Mouse (Mus musculus) kidney, postnatal 0 days (tissue): ENCODE measurements around the gene Abhd14a. TPM values are rescaled to one million over a fixed set of nuclear protein-coding genes. Genes with fewer than 3 reads are reported as not detected.

Source experiments
- ATAC-seq: fragments of 200-750 bp; cut with Nextera tagmentation; replicated peaks from 2 replicates; pipeline ENCODE4 v1.8.0; 2017; ENCODE audit warnings: low read depth, moderate number of reproducible peaks, moderate TSS enrichment, moderate library complexity; ENCODE audit not compliant: low FRiP score
- DNase-seq: peaks from one replicate; pipeline ENCODE4 v3.0.0-alpha.2; 2016; ENCODE audit warnings: low spot score
- H3K27ac ChIP-seq: fragments of 300-500 bp; sonication (generic); 2 replicates; pipeline ENCODE4 v1.5.1; 2014; ENCODE audit warnings: mild to moderate bottlenecking
- H3K27me3 ChIP-seq: fragments of 300-500 bp; sonication (generic); 2 replicates; pipeline ENCODE4 v1.6.1; 2014; ENCODE audit warnings: low read length, mixed read lengths; ENCODE audit not compliant: insufficient read depth
- H3K36me3 ChIP-seq: fragments of 300-500 bp; sonication (generic); 2 replicates; pipeline ENCODE4 v1.6.1; 2014; ENCODE audit warnings: low read length, mixed read lengths; ENCODE audit not compliant: insufficient read depth
- H3K4me1 ChIP-seq: fragments of 300-500 bp; sonication (generic); replicated peaks from 2 replicates; pipeline ENCODE4 v1.6.1; 2014; ENCODE audit warnings: antibody characterized with exemption, low read length, mixed read lengths; ENCODE audit not compliant: insufficient read depth
- H3K4me2 ChIP-seq: fragments of 300-500 bp; sonication (generic); 2 replicates; pipeline ENCODE4 v1.6.1; 2014; ENCODE audit warnings: mild to moderate bottlenecking, low read length, moderate library complexity, mixed read lengths
- H3K4me3 ChIP-seq: fragments of 300-500 bp; sonication (generic); replicated peaks from 2 replicates; pipeline ENCODE4 v1.5.1; 2014; ENCODE audit warnings: low read depth, low read length
- H3K9ac ChIP-seq: fragments of 300-500 bp; sonication (generic); 2 replicates; pipeline ENCODE4 v1.6.1; 2014; ENCODE audit warnings: low read depth, low read length
- H3K9me3 ChIP-seq: fragments of 300-500 bp; sonication (generic); replicated peaks from 2 replicates; pipeline ENCODE4 v1.6.1; 2016; ENCODE audit warnings: low read length, inconsistent platforms, mixed read lengths
- CTCF ChIP-seq: IDR thresholded peaks from 2 replicates; pipeline ENCODE4 v1.5.1; 2016; ENCODE audit warnings: antibody characterized with exemption, low read depth, mild to moderate bottlenecking, moderate library complexity
- WGBS: fragments of 180-500 bp; shearing (Covaris S2); extraction: QIAGEN DNeasy Blood & Tissue Kit; methylation state at CpG from one replicate; pipeline ENCODE4 v1.1.7; 2014; 5-methylcytosine and 5-hydroxymethylcytosine counted together
- polyA plus RNA-seq: library from polyadenylated mRNA; unstranded; fragments of >200 nt; fragmentation: Nextera tagmentation; extraction: Ambion mirVana; gene quantifications from 2 replicates; pipeline ENCODE4 v1.2.1, GENCODE M21; 2015

The Abhd14a gene
- polyA plus RNA-seq, 1 experiment from 2014 or later = 57.0 TPM

DNA sequence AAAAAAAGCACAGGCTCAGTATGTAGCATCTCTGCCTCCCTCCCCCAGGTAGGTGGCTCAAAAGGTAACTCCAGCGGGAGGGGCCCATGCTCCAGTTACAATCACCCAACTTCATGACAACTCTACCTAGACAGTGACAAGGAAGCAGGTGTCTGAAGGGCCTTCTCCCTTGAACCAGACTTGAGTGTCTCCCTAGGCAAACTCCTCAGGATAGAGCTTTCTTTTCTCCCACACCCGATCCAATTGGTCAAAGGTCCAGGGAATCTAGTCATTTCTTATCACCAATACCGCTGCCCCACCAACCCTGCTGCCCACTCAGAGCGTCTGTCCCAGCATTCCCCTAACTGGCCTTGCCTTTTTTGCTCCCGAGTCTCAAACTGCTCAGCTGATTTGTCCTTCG is 19.2 kb upstream of the Abhd14a start:
- peaks cover 10% of the 10 kb centered on the region; the same call in 1 of the 2 replicates for H3K4me1 ChIP-seq
- H3K4me2 ChIP-seq = no peak overlapping the region
- DNase-seq (no peak), ATAC-seq (no peak)
- WGBS = 89% methylated on average over 6 of the region's 6 CpGs
- no peak for TF ChIP-seq CTCF
- peaks cover 13% of the 10 kb centered on the region for H3K36me3 ChIP-seq
- H3K9ac ChIP-seq = no peak overlapping the region
- H3K27ac ChIP-seq = no peak overlapping the region
- H3K4me3 ChIP-seq = no peak overlapping the region
- H3K27me3 ChIP-seq = no peaks in the 10 kb centered on the region
- no peaks in the 10 kb centered on the region for H3K9me3 ChIP-seq

DNA sequence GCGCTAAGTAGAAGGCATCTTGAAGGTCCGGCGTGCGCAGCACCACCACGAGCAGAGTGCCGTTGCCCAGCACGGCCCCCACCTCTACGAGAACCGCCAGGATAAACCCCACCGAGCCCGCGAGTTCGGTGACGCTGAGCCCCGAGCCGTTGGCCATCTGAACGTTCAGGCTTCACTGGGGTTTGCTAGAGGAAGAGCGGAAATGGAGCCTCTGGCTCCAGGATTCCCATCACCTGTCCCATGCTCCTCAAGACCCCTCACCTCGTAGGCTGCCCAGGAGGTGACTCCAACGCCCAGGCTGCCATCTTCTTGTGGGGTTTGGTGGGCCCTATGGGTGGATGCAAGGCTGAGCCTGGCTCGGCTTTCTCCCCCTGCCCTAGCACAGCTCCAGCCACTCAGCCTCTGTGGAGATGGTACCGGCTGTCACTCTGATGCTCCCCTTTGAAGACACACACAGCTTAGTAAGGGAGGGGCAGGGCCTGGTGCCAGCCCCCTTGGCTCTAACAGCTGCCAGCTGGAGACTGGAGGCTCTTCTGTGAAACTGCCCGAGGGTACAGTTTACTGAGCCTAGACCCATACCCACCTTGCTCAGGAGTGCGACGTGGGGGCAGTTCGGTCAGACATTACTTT is 18.2 kb upstream of the Abhd14a start, which contains the start of gene Gpr62:
Gene Gpr62 (minus strand): TSS at position 368 of the 630 bp plus-strand sequence.
- peak; percentile 18; the same call in 1 of the 2 replicates for ATAC-seq
- 23% methylated on average over 26 of the region's 26 CpGs for WGBS

DNA sequence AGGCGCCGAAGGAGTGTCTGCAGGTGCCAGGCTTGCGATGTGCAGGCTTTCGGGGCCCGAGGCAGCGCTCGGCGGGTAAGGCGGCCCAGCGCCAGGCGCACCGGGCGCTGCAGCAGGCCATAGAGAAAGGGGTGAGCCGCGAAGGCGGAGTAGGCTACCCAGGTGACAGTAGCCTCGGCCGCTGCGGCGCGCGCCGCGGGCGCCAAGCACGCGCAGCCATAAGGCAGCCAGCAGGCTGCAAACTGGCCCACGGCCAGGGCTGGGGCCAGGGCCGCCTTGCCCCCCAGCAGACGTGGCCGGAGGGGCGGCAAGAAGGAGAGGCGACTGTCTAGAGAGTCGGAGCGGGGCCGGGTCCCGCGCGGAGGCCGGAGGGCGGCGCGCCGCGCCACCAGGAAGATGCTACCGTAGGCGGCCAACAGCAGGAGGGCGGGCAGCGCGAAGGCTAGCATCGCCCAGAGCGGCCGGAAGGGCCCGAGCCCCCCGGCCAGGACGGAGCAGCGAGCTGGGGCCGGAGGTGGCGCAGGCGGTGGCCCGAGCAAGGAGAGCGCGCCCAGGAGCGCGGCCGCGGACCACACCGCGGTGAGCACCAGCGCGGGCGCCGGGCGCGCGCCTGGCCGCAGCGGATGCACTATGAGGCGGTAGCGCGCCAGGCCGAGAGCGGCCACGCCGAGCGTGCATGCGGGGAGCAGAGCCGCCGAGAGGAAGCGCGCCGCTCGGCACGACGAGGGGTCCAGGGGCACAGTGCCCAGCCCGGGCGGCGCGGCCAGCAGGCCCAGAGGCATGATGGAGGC is 17.5 kb upstream of the Abhd14a start:
- Histone ChIP-seq H3K27ac (0 out of 2 replicates have a peak overlapping the region, but pooled peaks have one; percentile 6), H3K36me3 (peaks cover 13% of the 10 kb centered on the region), H3K27me3 (no peaks in the 10 kb centered on the region), H3K4me1 (peaks cover 12% of the 10 kb centered on the region; the same call in 1 of the 2 replicates), H3K4me2 (peak overlapping the region; percentile 98), H3K4me3 (peak overlapping the region; percentile 52), H3K9ac (peak overlapping the region; percentile 65), H3K9me3 (no peaks in the 10 kb centered on the region)
- TF ChIP-seq CTCF = no peak
- WGBS = 2% methylated on average over 97 of the region's 99 CpGs
- ATAC-seq = peak; percentile 74
- peak; percentile 73 for DNase-seq

More for the DNA sequence above, 18.2 kb upstream of the Abhd14a start, which contains the start of gene Gpr62:
- Histone ChIP-seq H3K4me1 (peaks cover 10% of the 10 kb centered on the region; the same call in 1 of the 2 replicates), H3K4me3 (peak within 1 kb of the TSS; percentile 52), H3K9me3 (no peaks in the 10 kb centered on the region), H3K27ac (0 out of 2 replicates have a peak within 1 kb of the TSS, but pooled peaks have one; percentile 6), H3K36me3 (peaks cover 13% of the 10 kb centered on the region), H3K4me2 (peak within 1 kb of the TSS; percentile 98), H3K9ac (peak within 1 kb of the TSS; percentile 65), H3K27me3 (no peaks in the 10 kb centered on the region)
- DNase-seq = no peak
- TF ChIP-seq CTCF = no peak

DNA sequence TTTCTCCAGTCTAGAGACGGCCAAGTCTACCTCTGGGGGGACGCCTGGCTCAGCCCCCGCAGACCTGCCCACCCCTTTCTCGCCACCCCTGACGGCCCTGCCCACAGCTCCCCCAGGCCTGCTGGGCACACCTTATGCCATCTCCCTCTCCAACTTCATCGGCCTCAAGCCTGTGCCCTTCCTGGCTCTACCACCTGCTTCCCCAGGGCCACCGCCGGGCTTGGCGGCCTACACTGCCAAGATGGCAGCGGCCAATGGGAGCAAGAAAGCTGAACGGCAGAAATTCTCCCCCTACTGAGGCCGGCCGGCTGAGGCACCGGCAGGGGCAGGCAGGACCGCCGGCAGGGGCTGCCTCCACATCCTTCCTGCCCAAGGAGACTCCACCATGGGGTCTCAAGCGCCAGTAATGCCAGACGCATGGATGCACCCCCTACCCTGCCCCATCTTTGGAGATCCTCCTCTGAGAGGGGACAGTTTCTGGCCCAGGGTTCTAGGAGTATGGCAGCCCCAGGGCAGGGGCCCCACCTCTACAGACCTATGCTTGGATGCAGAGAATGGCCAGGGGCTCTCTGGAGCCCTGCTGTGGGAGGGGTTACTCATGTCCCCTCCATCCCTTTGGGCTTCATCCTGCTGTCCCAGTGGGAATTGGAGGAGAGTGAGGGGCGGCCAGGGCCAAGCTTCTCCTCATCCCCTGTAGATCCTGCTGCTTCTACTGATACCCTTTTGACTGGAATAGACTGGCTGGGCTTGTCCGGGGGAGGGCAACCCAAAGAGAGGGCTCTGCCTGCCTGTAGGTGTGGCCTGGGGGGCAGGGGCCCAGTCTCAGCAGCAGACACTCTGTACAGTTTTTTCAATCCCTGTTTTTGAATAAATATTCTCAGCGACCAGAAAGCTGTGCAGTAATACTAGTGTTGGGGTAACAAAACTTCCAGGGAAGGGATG is 15.9 kb upstream of the Abhd14a start:
- Histone ChIP-seq H3K4me2 (no peak overlapping the region), H3K4me3 (no peak overlapping the region), H3K9me3 (no peaks in the 10 kb centered on the region), H3K27ac (no peak overlapping the region), H3K27me3 (no peaks in the 10 kb centered on the region), H3K9ac (no peak overlapping the region), H3K4me1 (peaks cover 13% of the 10 kb centered on the region; the same call in 1 of the 2 replicates), H3K36me3 (peaks cover 13% of the 10 kb centered on the region)
- ATAC-seq = no peak
- 82% methylated on average over 21 of the region's 21 CpGs for WGBS
- DNase-seq = no peak
- no peak for TF ChIP-seq CTCF

DNA sequence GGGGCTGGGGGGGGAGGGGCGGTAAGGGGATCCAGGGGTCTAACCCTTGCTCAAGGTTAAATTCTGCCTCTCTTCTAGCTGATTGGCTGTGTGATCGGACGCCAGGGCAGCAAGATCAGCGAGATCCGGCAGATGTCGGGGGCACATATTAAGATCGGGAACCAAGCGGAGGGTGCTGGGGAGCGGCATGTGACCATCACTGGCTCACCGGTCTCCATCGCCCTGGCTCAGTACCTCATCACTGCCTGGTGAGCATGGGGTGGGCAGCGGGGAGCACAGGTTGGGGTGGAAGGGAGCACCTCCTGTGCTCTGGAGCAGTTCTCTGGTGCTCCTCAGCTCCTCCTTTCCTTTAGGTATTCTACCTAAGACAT is 14.9 kb upstream of the Abhd14a start:
- ATAC-seq (no peak), DNase-seq (no peak)
- Histone ChIP-seq H3K4me2 (no peak overlapping the region), H3K27me3 (no peaks in the 10 kb centered on the region), H3K9me3 (no peaks in the 10 kb centered on the region), H3K9ac (no peak overlapping the region), H3K4me3 (no peak overlapping the region), H3K27ac (no peak overlapping the region), H3K36me3 (peaks cover 13% of the 10 kb centered on the region), H3K4me1 (peaks cover 14% of the 10 kb centered on the region; the same call in 1 of the 2 replicates)
- 89% methylated on average over 12 of the region's 12 CpGs for WGBS
- no peak for TF ChIP-seq CTCF
